Mouse (Mus musculus) myocyte (in vitro differentiated cells): Measurements from ENCODE around the gene Ankar. TPM values are rescaled to one million over a fixed set of nuclear protein-coding genes. Genes with fewer than 3 reads are reported as not detected.

Experiments used
- H3K27me3 ChIP-seq: one replicate; pipeline ENCODE4 v1.6.1; 2011; ENCODE audit not compliant: control insufficient read depth, insufficient read depth, insufficient read length
- H3K36me3 ChIP-seq: one replicate; pipeline ENCODE4 v1.6.1; 2011; ENCODE audit not compliant: control insufficient read depth, insufficient read depth
- H3K4me2 ChIP-seq: one replicate; pipeline ENCODE4 v1.6.1; 2011; ENCODE audit warnings: low read depth, control low read depth
- H3K4me3 ChIP-seq: one replicate; pipeline ENCODE4 v1.5.1; 2011; ENCODE audit warnings: mild to moderate bottlenecking, control low read depth, moderate library complexity
- H3K79me2 ChIP-seq: one replicate; pipeline ENCODE4 v1.6.1; 2011; ENCODE audit not compliant: control insufficient read depth, insufficient read depth
- H3ac ChIP-seq: one replicate; pipeline ENCODE4 v1.6.1; 2011; ENCODE audit not compliant: control insufficient read depth, insufficient read length
- CEBPB ChIP-seq: IDR thresholded peaks from 2 replicates; pipeline ENCODE4 v1.6.1; 2011; ENCODE audit warnings: mild to moderate bottlenecking, moderate library complexity; ENCODE audit not compliant: poor library complexity, insufficient read depth, severe bottlenecking
- E2F4 ChIP-seq: IDR thresholded peaks from one replicate; pipeline ENCODE4 v1.6.1; 2011; ENCODE audit warnings: mild to moderate bottlenecking, control low read depth, moderate library complexity; ENCODE audit not compliant: insufficient read depth
- MAX ChIP-seq: IDR thresholded peaks from one replicate; pipeline ENCODE4 v1.6.1; 2011; ENCODE audit warnings: low read depth, mild to moderate bottlenecking, control low read depth
- MYOD1 ChIP-seq, 3 experiments: IDR thresholded peaks; one replicate each; pipeline ENCODE4 v1.6.1; 2011; ENCODE audit warnings: control low read depth in 2 of 3, low read depth in 2 of 3, mild to moderate bottlenecking in 2 of 3, moderate library complexity in 1 of 3; ENCODE audit not compliant: insufficient read length in 2 of 3, control insufficient read depth in 1 of 3
- MYOG ChIP-seq, 3 experiments: IDR thresholded peaks; one replicate each; pipeline ENCODE4 v1.6.1; 2011; ENCODE audit warnings: control low read depth in 2 of 3, low read depth in 2 of 3, mild to moderate bottlenecking in 2 of 3; ENCODE audit not compliant: insufficient read length in 2 of 3, control insufficient read depth in 1 of 3, insufficient read depth in 1 of 3
- POLR2A ChIP-seq: IDR thresholded peaks from one replicate; pipeline ENCODE4 v1.6.1; 2011; ENCODE audit warnings: low read depth, mild to moderate bottlenecking, control low read depth, moderate library complexity; ENCODE audit not compliant: insufficient read length
- POLR2AphosphoS2 ChIP-seq: IDR thresholded peaks from one replicate; pipeline ENCODE4 v1.6.1; 2011; ENCODE audit warnings: low read depth, control low read depth; ENCODE audit not compliant: insufficient read length
- REST ChIP-seq: IDR thresholded peaks from one replicate; pipeline ENCODE4 v1.6.1; 2011; ENCODE audit warnings: mild to moderate bottlenecking, control low read depth, moderate library complexity; ENCODE audit not compliant: insufficient read depth, insufficient read length
- SRF ChIP-seq: IDR thresholded peaks from one replicate; pipeline ENCODE4 v1.6.1; 2011; ENCODE audit warnings: low read depth; ENCODE audit not compliant: control insufficient read depth, insufficient read length
- TCF12 ChIP-seq: IDR thresholded peaks from one replicate; pipeline ENCODE4 v1.6.1; 2011; ENCODE audit warnings: mild to moderate bottlenecking, control low read depth; ENCODE audit not compliant: poor library complexity, insufficient read depth, severe bottlenecking
- TCF3 ChIP-seq: IDR thresholded peaks from one replicate; pipeline ENCODE4 v1.6.1; 2011; ENCODE audit warnings: low read depth, control low read depth; ENCODE audit not compliant: insufficient read length
- USF1 ChIP-seq: IDR thresholded peaks from one replicate; pipeline ENCODE4 v1.6.1; 2011; ENCODE audit warnings: low read depth, mild to moderate bottlenecking, control low read depth, moderate library complexity
- polyA plus RNA-seq: library from polyadenylated mRNA; unstranded; fragments of >200 nt; fragmentation: generic; extraction: Trizol; gene quantifications from one replicate; pipeline ENCODE4 v1.2.1, GENCODE M21; 2012; ENCODE audit warnings: missing spikeins

The Ankar gene
- polyA plus RNA-seq, 1 experiment = not detected

GRCm38 (mm10) chr1:72602186-72602585 is 98.2 kb downstream of the Ankar start:
- Histone ChIP-seq H3K27me3 (no peaks in the 10 kb centered on the region), H3K36me3 (peaks cover 8% of the 10 kb centered on the region), H3ac (no peak overlapping the region), H3K4me3 (no peak overlapping the region), H3K4me2 (no peak overlapping the region), H3K79me2 (no peaks in the 10 kb centered on the region)
- TF ChIP-seq MYOG (IDR thresholded peaks at IDR 0.05; ENCODE audit: control insufficient read depth in 1 of 3, insufficient read depth in 1 of 3, insufficient read length in 2 of 3, low read depth in 2 of 3) = peak in 1 of 3 experiments; percentile 37
- no peak for TF ChIP-seq REST
- no peak for TF ChIP-seq POLR2AphosphoS2
- TF ChIP-seq MAX = no peak
- peak in 1 of 3 experiments; percentile 28 for TF ChIP-seq MYOD1 (IDR thresholded peaks at IDR 0.05; ENCODE audit: control insufficient read depth in 1 of 3, insufficient read length in 2 of 3, low read depth in 2 of 3)
- TF ChIP-seq TCF12 = no peak

GRCm38 (mm10) chr1:72601233-72601632 is 99.1 kb downstream of the Ankar start:
- Histone ChIP-seq H3K4me2 (peak overlapping the region; percentile 36), H3K27me3 (no peaks in the 10 kb centered on the region), H3ac (no peak overlapping the region), H3K4me3 (no peak overlapping the region), H3K79me2 (no peaks in the 10 kb centered on the region), H3K36me3 (peaks cover 8% of the 10 kb centered on the region)
- TF ChIP-seq MYOG (IDR thresholded peaks at IDR 0.05; ENCODE audit: control insufficient read depth in 1 of 3, insufficient read depth in 1 of 3, insufficient read length in 2 of 3, low read depth in 2 of 3) (peak in 1 of 3 experiments; percentile 10), POLR2AphosphoS2 (no peak), MYOD1 (IDR thresholded peaks at IDR 0.05; ENCODE audit: control insufficient read depth in 1 of 3, insufficient read length in 2 of 3, low read depth in 2 of 3) (peak in 1 of 3 experiments; percentile 41), POLR2A (no peak), USF1 (no peak)

GRCm38 (mm10) chr1:72600778-72601177 is 99.6 kb downstream of the Ankar start:
- TF ChIP-seq TCF12 (peak; percentile 11), POLR2A (no peak), MAX (no peak), MYOG (IDR thresholded peaks at IDR 0.05; ENCODE audit: control insufficient read depth in 1 of 3, insufficient read depth in 1 of 3, insufficient read length in 2 of 3, low read depth in 2 of 3) (peak in 1 of 3 experiments; percentile 71), TCF3 (no peak), SRF (no peak), MYOD1 (IDR thresholded peaks at IDR 0.05; ENCODE audit: control insufficient read depth in 1 of 3, insufficient read length in 2 of 3, low read depth in 2 of 3) (peak in 1 of 3 experiments; percentile 45), E2F4 (no peak), CEBPB (no peak), POLR2AphosphoS2 (no peak), REST (no peak), USF1 (no peak)
- Histone ChIP-seq H3K4me3 (no peak overlapping the region), H3K27me3 (no peaks in the 10 kb centered on the region), H3K36me3 (peaks cover 8% of the 10 kb centered on the region), H3K4me2 (peak overlapping the region; percentile 36), H3ac (no peak overlapping the region), H3K79me2 (no peaks in the 10 kb centered on the region)

- no peaks in the 10 kb centered on the region for H3K27me3 ChIP-seq
- no peaks in the 10 kb centered on the region for H3K79me2 ChIP-seq
- no peak overlapping the region for H3K4me3 ChIP-seq
- no peak for TF ChIP-seq MYOG (IDR thresholded peaks at IDR 0.05; ENCODE audit: control insufficient read depth in 1 of 3, insufficient read depth in 1 of 3, insufficient read length in 2 of 3, low read depth in 2 of 3)
- no peak for TF ChIP-seq TCF12
- no peak for TF ChIP-seq SRF
- no peak for TF ChIP-seq POLR2AphosphoS2
- TF ChIP-seq MYOD1 (IDR thresholded peaks at IDR 0.05; ENCODE audit: control insufficient read depth in 1 of 3, insufficient read length in 2 of 3, low read depth in 2 of 3) = no peak
- TF ChIP-seq POLR2A = no peak
- no peak for TF ChIP-seq TCF3
- TF ChIP-seq USF1 = no peak
- no peak for TF ChIP-seq MAX
- TF ChIP-seq REST = no peak
- H3K36me3 ChIP-seq = peaks cover 8% of the 10 kb centered on the region
- H3K4me2 ChIP-seq = peak overlapping the region; percentile 36
- H3ac ChIP-seq = no peak overlapping the region
These were observed 101.0 kb downstream of the Ankar start for GRCm38 (mm10) chr1:72599146-72600101.

- TF ChIP-seq TCF12 = no peak
- no peak for TF ChIP-seq TCF3
- no peak for TF ChIP-seq SRF
- TF ChIP-seq MYOD1 (IDR thresholded peaks at IDR 0.05; ENCODE audit: control insufficient read depth in 1 of 3, insufficient read length in 2 of 3, low read depth in 2 of 3) = no peak
- TF ChIP-seq POLR2A = no peak
- H3K4me3 ChIP-seq = no peak overlapping the region
- H3K4me2 ChIP-seq = no peak overlapping the region
- peaks cover 5% of the 10 kb centered on the region for H3K36me3 ChIP-seq
- H3ac ChIP-seq = no peak overlapping the region
- H3K79me2 ChIP-seq = no peaks in the 10 kb centered on the region
- H3K27me3 ChIP-seq = no peaks in the 10 kb centered on the region
These were observed 104.1 kb downstream of the Ankar start for GRCm38 (mm10) chr1:72596231-72596630.
